Mouse (Mus musculus) cortical plate, adult 2 months (tissue): ENCODE measurements around the gene Phactr3. TPM values are rescaled to one million over a fixed set of nuclear protein-coding genes. Genes with fewer than 3 reads are reported as not detected.

Source experiments
- H3K27ac ChIP-seq: fragments of 200-500 bp; 2 replicates; pipeline ENCODE4 v1.5.1; 2012; ENCODE audit warnings: low read length, control low read depth, inconsistent platforms; ENCODE audit not compliant: insufficient read depth
- H3K4me1 ChIP-seq: fragments of 200-500 bp; 2 replicates; pipeline ENCODE4 v1.6.1; 2011; ENCODE audit warnings: low read length; ENCODE audit not compliant: control insufficient read depth, insufficient read depth
- H3K4me3 ChIP-seq: fragments of 200-500 bp; 2 replicates; pipeline ENCODE4 v1.5.1; 2011; ENCODE audit warnings: mild to moderate bottlenecking, low read length, control low read depth; ENCODE audit not compliant: insufficient read depth
- CTCF ChIP-seq: fragments of 200-500 bp; IDR thresholded peaks from 2 replicates; pipeline ENCODE4 v1.5.1; 2011; ENCODE audit warnings: mild to moderate bottlenecking, control low read depth, low read length; ENCODE audit not compliant: insufficient read depth; ENCODE audit errors: extremely low read depth
- POLR2A ChIP-seq: fragments of 200-500 bp; IDR thresholded peaks from 2 replicates; pipeline ENCODE4 v1.6.1; 2011; ENCODE audit warnings: mild to moderate bottlenecking, low read length, control low read depth; ENCODE audit not compliant: insufficient read depth; ENCODE audit errors: extremely low read depth
- polyA plus RNA-seq: library from polyadenylated mRNA; depleted of rRNA; stranded (reverse); fragments of >200 nt; gene quantifications from 2 replicates; pipeline ENCODE4 v1.2.3, GENCODE M21; 2012

Phactr3 gene
- polyA plus RNA-seq, 1 experiment, result 136 TPM

DNA sequence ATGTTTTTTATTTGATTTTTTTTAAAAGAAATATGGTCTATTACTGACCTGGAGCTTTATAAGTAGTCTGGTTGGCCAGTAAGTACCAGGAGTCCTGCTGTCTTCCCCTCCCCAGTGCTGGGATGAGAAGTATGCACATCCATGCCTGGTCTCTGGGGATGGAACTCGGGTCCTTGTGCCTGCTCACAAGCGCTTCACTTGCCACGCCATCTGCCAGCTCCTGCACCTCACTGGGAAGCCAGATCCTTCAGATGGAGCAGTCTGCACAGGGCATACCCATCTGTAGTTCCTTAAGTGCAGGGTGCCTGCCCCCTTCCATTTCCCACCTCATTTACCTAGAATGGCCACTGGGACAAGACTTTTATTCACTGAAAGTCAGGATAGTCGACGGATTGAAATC, 31.9 kb downstream of the Phactr3 start:
- no peak overlapping the region for H3K27ac ChIP-seq
- no peak overlapping the region for H3K4me3 ChIP-seq
- H3K4me1 ChIP-seq, result peaks cover 27% of the 10 kb centered on the region
- TF ChIP-seq POLR2A (no peak), CTCF (no peak)

DNA sequence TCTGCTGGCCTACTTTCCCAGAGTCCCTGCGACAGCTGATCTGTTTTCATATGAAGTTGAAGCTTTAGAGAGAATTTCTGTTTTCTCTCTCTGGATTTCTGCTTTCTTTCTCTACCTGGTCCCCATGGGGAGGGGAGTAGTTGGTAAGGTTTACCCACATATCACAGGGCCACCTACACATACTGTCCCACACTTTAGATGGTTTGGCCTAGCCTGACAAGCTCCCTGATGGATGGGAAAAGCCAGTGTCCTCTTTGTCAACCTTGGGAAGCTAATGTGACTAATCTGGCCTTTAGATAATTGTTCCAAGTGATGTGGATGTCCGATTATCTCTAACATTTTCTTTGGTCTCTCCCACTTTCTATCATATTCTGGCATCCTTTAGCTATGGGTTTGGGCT, 34.8 kb downstream of the Phactr3 start:
- Histone ChIP-seq H3K4me1 (peaks cover 31% of the 10 kb centered on the region), H3K4me3 (no peak overlapping the region), H3K27ac (peak overlapping the region; percentile 46; the same call in 1 of the 2 replicates)
- no peak for TF ChIP-seq POLR2A
- TF ChIP-seq CTCF, result no peak

DNA sequence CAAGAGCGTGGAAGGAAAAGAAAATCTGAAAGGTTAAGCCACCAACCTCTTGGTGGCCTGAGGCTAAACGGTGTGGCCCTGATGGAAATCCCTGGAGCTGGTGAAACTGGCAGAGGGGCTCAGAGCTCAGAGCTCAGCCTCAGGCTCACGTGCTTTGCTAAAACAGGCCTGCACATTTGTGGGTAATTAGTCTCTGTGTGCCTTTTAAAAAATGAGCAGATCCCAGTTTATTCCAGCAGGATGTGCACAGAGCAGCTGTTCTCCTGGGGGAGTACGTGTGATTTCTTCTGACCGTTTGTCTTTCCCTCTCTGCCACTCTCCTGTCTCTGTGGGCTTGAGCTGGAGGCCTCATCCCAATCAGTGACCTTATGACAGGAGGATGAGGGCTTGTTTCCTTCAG, 35.4 kb downstream of the Phactr3 start:
- Histone ChIP-seq H3K27ac (0 out of 2 replicates have a peak overlapping the region, but pooled peaks have one; percentile 46), H3K4me1 (peaks cover 31% of the 10 kb centered on the region), H3K4me3 (no peak overlapping the region)
- no peak for TF ChIP-seq POLR2A
- no peak for TF ChIP-seq CTCF

DNA sequence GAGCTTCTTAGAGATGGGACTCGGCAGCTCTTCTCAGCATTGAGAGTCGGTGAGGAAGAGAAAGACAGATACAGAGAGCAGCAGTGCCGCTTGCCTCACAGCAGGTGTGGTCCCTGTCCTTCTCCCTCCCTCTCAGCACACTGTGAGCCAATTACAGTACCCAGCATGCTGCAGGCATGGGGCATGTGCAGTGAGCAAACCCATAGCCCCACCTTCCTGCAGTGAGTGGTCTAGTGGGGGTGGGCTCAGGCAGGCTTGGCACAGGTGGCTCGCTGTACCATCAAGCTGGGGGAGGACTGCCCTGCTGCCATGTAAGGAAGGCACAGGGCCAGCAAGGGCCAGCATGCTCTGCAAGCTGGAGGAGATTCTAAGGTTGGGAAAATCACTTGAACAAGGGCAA, 35.8 kb downstream of the Phactr3 start:
- Histone ChIP-seq H3K27ac (peak overlapping the region; percentile 46), H3K4me1 (peaks cover 31% of the 10 kb centered on the region), H3K4me3 (no peak overlapping the region)
- TF ChIP-seq CTCF, result no peak
- no peak for TF ChIP-seq POLR2A

DNA sequence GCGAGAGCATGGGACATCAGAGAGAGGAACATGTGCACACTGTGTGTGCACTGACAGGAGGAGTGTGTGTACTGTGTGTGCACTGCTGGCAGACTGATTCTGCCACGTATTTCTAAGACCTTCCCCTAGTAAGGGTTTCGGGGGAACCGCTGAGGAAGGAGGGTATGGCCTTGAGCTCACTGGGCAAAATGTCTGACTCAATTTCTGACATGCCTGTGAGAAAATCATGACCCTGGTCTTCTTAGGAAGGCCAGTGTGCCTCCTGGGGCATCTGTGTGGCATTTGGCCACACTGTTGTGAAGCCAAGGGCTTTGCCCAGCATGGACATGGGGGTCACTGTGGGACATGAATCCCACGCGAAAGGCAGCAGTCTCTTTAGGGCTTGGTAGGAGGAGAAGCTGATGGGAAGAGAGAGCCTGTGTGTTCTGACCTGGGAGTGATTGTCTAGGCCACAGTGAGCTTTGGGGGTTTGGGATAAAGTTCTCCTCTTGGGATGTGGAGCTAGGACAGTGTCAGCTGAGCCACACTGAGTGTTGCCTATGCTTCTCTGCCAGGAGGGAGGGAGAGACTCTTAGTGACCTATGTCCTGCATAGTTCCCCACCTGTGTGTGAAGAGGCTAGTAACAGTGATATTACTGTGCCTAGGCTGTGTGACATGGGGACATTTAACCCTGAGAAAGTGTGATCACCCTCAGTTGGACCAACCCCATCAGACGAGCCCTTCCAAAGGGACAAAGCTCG, 36.6 kb downstream of the Phactr3 start:
- no peak overlapping the region for H3K4me3 ChIP-seq
- no peak for TF ChIP-seq POLR2A
- no peak for TF ChIP-seq CTCF
- peak overlapping the region; percentile 46 for H3K27ac ChIP-seq
- peaks cover 31% of the 10 kb centered on the region for H3K4me1 ChIP-seq

DNA sequence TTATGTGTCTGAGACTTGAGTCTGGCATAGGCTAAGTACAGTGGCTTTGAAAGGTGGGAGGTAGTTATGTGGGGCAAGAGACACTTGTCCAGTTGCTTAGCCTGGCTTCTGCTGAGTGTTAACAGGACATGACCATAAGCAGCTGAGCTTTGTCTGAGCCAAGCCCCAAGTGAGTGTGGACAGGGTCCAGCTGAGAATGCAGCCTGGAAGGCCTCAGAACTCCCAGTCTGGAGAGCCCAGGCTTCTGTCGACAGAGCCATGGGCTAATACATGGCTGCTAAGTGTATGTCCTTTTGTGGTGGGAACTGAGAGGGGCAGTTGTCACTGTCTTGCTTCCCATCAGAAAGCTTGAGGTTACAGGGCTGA, 37.1 kb downstream of the Phactr3 start:
- peaks cover 31% of the 10 kb centered on the region for H3K4me1 ChIP-seq
- no peak for TF ChIP-seq CTCF
- TF ChIP-seq POLR2A, result no peak
- H3K27ac ChIP-seq, result no peak overlapping the region; the same call in 1 of the 2 replicates
- H3K4me3 ChIP-seq, result no peak overlapping the region

DNA sequence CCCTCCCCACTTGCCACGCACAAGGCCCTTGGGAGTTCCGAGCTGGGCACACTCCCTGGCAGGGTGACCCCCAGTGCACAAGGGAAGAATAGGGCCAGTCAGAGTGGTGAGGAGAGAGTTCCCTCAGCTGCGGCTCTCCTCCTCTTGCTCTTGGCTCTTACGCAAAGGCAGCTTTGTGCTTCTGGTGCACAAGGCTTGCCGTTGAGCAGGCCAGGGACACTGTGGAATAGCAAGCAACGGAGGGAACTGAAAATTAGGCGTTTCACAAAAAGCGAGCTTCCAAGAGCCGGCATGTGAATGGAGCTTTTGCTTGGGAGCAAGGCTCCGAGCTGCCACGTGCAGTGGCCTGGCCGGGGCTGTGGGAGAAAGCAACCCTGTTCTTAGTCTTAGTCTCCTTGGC, 40.2 kb downstream of the Phactr3 start:
- TF ChIP-seq POLR2A (no peak), CTCF (no peak)
- Histone ChIP-seq H3K4me1 (peaks cover 25% of the 10 kb centered on the region), H3K4me3 (no peak overlapping the region), H3K27ac (0 out of 2 replicates have a peak overlapping the region, but pooled peaks have one; percentile 32)

DNA sequence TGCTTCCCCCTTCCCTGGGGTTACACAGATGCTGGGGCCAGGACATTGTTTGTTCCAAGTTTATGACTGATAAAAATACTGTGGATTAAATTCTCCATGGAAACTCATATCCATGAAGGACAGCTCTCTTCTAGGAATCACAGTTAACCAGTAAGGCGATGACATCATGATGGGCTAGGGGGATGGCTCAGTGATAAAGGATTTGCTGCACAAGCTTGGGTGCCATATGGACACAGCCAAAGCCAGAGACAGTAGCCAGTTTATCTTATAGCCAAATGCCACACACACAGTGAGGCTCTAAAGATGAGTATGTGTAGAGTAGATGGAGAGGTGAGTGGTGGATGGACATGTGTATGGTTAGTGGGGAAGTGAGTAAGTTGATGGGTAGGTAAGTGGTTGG, 45.2 kb downstream of the Phactr3 start:
- no peak overlapping the region for H3K4me3 ChIP-seq
- H3K4me1 ChIP-seq, result peaks cover 14% of the 10 kb centered on the region
- TF ChIP-seq CTCF (no peak), POLR2A (no peak)
- no peak overlapping the region for H3K27ac ChIP-seq

DNA sequence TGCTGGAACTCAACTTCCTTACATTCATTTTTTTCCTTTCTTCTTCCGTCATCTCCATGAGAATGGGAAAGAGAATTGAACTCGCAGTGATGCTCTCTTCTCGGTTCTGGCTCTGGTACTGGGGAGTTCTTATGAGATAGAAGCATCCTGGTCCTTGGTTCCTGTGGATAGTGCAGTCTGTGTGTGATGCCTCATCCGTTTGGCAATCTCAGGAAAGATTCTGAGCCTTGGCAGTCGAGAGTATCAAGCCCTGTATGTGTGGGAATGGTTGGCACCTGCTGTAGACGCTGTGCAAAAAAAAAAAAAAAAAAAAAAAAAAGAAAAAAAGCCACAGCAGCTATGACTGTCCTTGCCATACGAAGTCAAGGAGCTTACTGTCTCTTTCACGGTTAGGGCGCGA, 47.2 kb downstream of the Phactr3 start:
- H3K27ac ChIP-seq, result 0 out of 2 replicates have a peak overlapping the region, but pooled peaks have one; percentile 25
- TF ChIP-seq POLR2A (no peak), CTCF (no peak)
- H3K4me3 ChIP-seq, result no peak overlapping the region
- peaks cover 18% of the 10 kb centered on the region for H3K4me1 ChIP-seq

DNA sequence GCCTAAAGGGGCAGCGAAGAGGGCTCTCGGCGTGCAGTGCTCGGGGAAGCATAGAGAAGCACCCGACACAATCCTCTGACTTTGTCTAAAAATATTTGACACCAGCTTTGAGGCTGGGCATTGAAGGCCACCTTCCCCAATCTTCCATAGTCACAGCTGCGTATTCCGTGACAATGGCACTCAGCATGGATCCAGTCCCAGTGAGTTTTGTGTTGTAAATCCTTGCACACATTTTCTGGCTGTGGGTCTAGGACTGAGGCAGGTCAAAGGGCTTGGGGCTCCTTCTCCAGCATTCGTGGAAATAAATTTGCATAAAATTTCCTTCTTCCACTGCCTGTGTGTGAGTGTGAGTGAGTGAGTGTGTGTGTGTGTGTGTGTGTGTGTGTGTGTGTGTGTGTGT, 51.2 kb downstream of the Phactr3 start:
- Histone ChIP-seq H3K4me3 (no peak overlapping the region), H3K4me1 (peaks cover 23% of the 10 kb centered on the region), H3K27ac (peak overlapping the region; percentile 49; the same call in 1 of the 2 replicates)
- TF ChIP-seq CTCF, result no peak

DNA sequence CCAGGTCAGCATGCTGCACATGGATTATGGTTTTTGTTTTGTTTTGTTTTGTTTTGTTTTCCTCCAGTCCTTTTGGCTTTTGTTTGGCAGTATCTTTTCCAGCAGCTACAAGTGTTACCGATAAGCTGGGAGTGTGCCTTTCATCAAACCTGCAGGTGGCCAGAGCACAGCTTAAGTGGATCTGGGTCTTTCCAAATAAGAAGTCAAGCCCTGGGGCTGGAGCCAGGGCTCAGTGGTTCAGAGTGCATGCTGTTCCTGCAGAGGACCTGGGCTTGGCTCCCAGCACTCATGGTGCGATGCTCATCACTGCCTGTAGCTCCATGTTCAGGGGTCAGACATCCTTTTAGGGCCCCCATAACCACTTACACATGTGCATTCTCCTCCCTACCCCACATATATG, 55.2 kb downstream of the Phactr3 start:
- H3K4me3 ChIP-seq, result no peak overlapping the region
- TF ChIP-seq POLR2A (no peak), CTCF (no peak)
- 0 out of 2 replicates have a peak overlapping the region, but pooled peaks have one; percentile 68 for H3K27ac ChIP-seq
- peaks cover 13% of the 10 kb centered on the region for H3K4me1 ChIP-seq
